Mouse (Mus musculus): ENCODE data around the gene Nppb.

- TF ChIP-seq CTCF (conservative IDR thresholded peaks at IDR 0.05; ENCODE audit: insufficient read depth, insufficient read length, low read depth, low read length) (no peak), POLR2A (IDR thresholded peaks at IDR 0.05; ENCODE audit: low read depth, low read length) (no peak)
Observed at GRCm38 (mm10) chr4:147968816-147969215, 16.8 kb upstream of the Nppb start.

Data from kidney, adult 2 months (tissue).